In genomic region chr6:51483861-51484260, GRCm38 (mm10) we compare ENCODE assay signal across 25 mouse cellular contexts. TPM values are rescaled to one million over a fixed set of nuclear protein-coding genes. Genes with fewer than 3 reads are reported as not detected.
"Had no signal": no experiment of that assay in that cellular context is flagged by ENCODE, and none has a peak within 500 bp of the region (broad histone marks: within the 10 kb centered on the region; RNA-seq: fewer than 3 reads in every experiment).

No protein-coding gene starts in this region.

- H3K9ac ChIP-seq: heart, embryonic 12.5 days; hindbrain, embryonic 12.5 days; hindbrain, embryonic 14.5 days; intestine, embryonic 15.5 days; limb, embryonic 12.5 days; liver, embryonic 13.5 days had no signal

- DNase-seq: gastrocnemius, adult 2 months; gastrocnemius, postnatal 10 days; gastrocnemius, postnatal 25 days; heart, adult 2 months; heart, postnatal 10 days; heart, postnatal 4 days; kidney, adult 18-20 months; kidney, adult 8-10 months; kidney, postnatal 10 days; kidney, postnatal 25 days; kidney, postnatal 4 days; liver, embryonic 13.5 days had no signal

- H3K27ac ChIP-seq: gastrocnemius, adult 2 months; heart, adult 2 months; hindbrain, embryonic 10.5 days; hindbrain, embryonic 12.5 days; hindbrain, embryonic 14.5 days; intestine, embryonic 15.5 days; layer of hippocampus, adult 2 months; left cerebral cortex, adult 2 months; limb, embryonic 10.5 days; limb, embryonic 12.5 days; liver, embryonic 13.5 days had no signal

- H3K27me3 ChIP-seq: heart, embryonic 12.5 days; hindbrain, embryonic 12.5 days; intestine, embryonic 15.5 days; limb, embryonic 12.5 days; liver, embryonic 13.5 days had no signal

- H3K9me3 ChIP-seq: limb, embryonic 10.5 days; liver, embryonic 13.5 days had no signal

- ATAC-seq: hindbrain, embryonic 16.5 days; inflammation-experienced regulatory T-cells, adult 6 months; intestine, embryonic 15.5 days; intestine, postnatal 0 days had no signal

- H3K4me2 ChIP-seq: heart, embryonic 12.5 days; hindbrain, embryonic 12.5 days; hindbrain, embryonic 14.5 days; intestine, embryonic 15.5 days; limb, embryonic 12.5 days; liver, embryonic 13.5 days had no signal

- H3K4me3 ChIP-seq: gastrocnemius, adult 2 months; heart, adult 2 months; heart, embryonic 12.5 days; hindbrain, embryonic 10.5 days; hindbrain, embryonic 12.5 days; intestine, embryonic 15.5 days; layer of hippocampus, adult 2 months; left cerebral cortex, adult 2 months; limb, embryonic 10.5 days; limb, embryonic 12.5 days; liver, embryonic 13.5 days had no signal

- H3K4me1 ChIP-seq: hindbrain, embryonic 10.5 days; hindbrain, embryonic 12.5 days; intestine, embryonic 15.5 days; limb, embryonic 10.5 days; limb, embryonic 12.5 days had no signal

RNA-seq across cellular contexts. Expression of gene Nfe2l3, which starts 51.4 kb away (rescaled TPM):
- total RNA-seq: gastrocnemius, adult 2 months; gastrocnemius, postnatal 25 days; granulocyte monocyte progenitor cell, adult 5-6 weeks had no signal
